Mouse (Mus musculus) layer of hippocampus, postnatal 14 days (tissue): Measurements from ENCODE around the gene Bhmt. TPM values are rescaled to one million over a fixed set of nuclear protein-coding genes. Genes with fewer than 3 reads are reported as not detected.
"Not testable (repeated sequence)": the region's sequence is repeated elsewhere in the genome, so short reads cannot be mapped to it uniquely, and the experiment has no call there.

ENCODE experiments used
- DNase-seq, 2 experiments: peaks; one replicate each; pipeline ENCODE4 v3.0.0; 2021 to 2022; ENCODE audit warnings: low spot score in 2 of 2, mixed read lengths in 1 of 2
- total RNA-seq, 2 experiments: library from RNA; stranded (reverse); gene quantifications; 2 replicates each; pipeline ENCODE4 v1.2.3; 2021

Bhmt gene
- total RNA-seq, 2 experiments from 2014 or later = 0.32 TPM; not detected in 1

GRCm38 (mm10) chr13:93608476-93608875 is 29.3 kb downstream of the Bhmt start:
- DNase-seq = no peak

DNA sequence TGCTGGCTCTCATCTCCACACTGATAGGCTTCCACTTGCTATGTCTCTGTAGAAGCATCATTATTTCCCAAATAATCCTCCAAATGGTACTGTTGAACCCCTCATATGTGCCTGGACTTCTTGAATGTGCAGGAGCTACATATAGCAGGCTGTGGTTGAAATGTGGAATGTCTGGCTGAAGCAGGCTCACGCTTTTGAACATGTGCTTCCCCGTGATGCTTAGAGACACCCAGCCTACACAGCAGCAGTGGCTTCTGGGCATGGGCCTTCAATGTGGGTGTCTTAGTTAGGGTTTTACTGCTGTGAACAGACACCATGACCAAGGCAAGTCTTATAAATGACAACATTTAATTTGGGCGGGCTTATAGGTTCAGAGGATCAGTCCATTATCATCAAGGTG is 30.1 kb downstream of the Bhmt start:
- DNase-seq = no peak

DNA sequence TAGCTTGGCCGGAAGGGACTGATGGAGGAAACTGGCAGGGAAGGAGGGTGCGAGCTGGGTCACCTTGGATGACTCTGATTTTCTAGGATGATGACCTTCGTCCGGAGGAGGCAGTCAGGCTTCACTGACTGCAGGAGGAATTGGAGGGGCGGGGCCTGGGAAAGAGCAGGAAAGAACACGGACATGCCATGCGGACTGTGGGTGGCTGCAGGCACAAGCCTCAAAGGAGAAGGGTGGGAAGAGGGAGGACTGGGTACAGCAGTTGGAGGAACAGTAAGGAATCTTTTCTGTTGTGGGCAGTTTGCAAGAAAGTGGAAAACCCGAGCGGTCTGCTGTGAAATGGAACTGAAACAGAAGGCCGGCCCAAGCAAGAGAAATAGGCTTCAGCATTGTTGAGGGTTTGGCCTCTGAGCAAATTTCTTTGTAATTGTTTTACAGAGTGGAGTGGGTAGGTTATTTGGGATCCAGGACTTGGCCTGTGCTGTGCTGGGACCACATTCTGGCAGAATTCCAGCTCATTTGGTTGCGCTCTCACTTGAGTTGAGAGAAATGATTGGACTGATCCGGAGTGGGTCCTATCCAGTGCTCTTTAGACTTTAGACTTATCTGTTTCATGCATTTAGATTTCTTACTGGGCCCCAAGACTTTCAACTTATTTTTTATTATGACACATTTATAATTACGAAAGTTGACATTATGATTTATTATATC is 30.7 kb downstream of the Bhmt start:
- DNase-seq = peak in 1 of 2 experiments; percentile 44

- peak in 1 of 2 experiments; percentile 52 for DNase-seq
Observed at GRCm38 (mm10) chr13:93604698-93605097, 33.1 kb downstream of the Bhmt start.

- DNase-seq = no peak
Observed at GRCm38 (mm10) chr13:93601527-93601926, 36.2 kb downstream of the Bhmt start.

DNA sequence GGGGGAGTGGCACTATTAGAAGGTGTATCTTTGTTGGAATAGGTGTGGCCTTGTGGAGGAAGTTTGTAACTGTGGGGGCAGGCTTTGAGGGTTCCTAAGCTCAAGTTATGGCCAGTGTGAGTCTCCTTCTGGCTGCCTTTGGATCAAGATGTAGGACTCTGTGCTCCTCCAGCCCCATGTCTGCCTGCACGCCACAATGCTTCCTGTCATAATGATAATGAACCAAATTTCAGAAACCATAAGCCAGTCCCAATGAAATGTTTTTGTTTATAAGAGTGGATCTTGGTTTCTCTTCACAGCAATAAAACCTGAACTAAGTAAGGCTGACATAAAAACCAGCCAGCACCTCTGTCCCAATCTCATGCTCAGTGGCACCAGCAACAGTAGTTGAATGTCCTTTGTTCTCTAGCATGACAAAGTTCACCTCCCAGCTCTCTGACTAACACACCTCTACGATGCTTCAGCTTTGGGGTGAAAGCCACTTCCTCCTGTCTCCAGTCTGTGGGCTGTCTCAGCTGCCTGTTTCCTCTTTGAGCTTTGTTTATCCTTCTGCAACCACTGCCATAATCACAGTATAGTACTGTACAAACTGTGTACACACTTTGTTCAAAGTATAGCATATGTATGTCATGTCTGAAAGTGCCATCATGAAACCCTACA is 44.6 kb downstream of the Bhmt start:
- no peak for DNase-seq

- DNase-seq = not testable (repeated sequence)
Observed at GRCm38 (mm10) chr13:93582526-93582925, 55.2 kb downstream of the Bhmt start.

- no peak for DNase-seq
Observed at GRCm38 (mm10) chr13:93580431-93580830, 57.3 kb downstream of the Bhmt start.

GRCm38 (mm10) chr13:93569676-93570075 is 68.1 kb downstream of the Bhmt start:
- no peak for DNase-seq

Other genes with a start within 250 kb of the Bhmt start
- 10 to 100 TPM; 43.8 to 44.6 TPM for gene Jmy, start 138.2 kb downstream of the Bhmt start, total RNA-seq
- gene Bhmt2, start 36.3 kb upstream of the Bhmt start, total RNA-seq = under 1 TPM; 0.41 TPM
- gene Dmgdh, start 36.5 kb upstream of the Bhmt start, total RNA-seq = under 1 TPM; 0.24 to 0.48 TPM
- 100 to 1,000 TPM; 106 to 114 TPM for gene Arsb, start 133.7 kb upstream of the Bhmt start, total RNA-seq